Mouse (Mus musculus): Measurements from ENCODE around the gene Acap2.

DNA sequence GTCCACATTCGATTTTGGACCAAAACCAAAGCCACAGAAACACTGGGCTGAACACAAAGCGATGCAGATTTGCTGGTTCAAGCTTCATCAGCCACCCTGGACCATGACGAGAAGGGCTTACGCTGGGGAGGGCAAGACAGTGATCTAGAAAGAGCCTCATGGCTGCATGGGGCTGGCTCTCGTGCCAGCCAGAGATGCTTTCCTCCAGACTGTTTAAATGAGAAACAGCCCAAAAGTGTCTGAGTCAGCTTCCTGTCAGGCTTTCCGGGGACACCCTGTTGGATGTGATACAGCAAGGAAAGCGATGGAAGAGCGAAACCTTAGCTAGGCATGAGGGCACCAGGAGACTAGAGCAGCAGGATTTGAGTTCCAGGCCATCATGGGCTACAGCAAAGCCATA is 124.6 kb downstream of the Acap2 start:
- no peak for TF ChIP-seq POLR2A (IDR thresholded peaks at IDR 0.05; ENCODE audit: extremely low read depth, insufficient read depth, low read length)
- no peak for TF ChIP-seq CTCF (IDR thresholded peaks at IDR 0.05; ENCODE audit: extremely low read depth, insufficient read depth, low read length)
